Mouse (Mus musculus) heart, postnatal 0 days (tissue): ENCODE results near the gene Kpna7.

Experiments used
- CTCF ChIP-seq: IDR thresholded peaks from 2 replicates; pipeline ENCODE4 v1.5.1; 2016; ENCODE audit warnings: antibody characterized with exemption, control low read depth, low read depth
- EP300 ChIP-seq: IDR thresholded peaks from 2 replicates; pipeline ENCODE4 v1.6.1; 2016; ENCODE audit warnings: antibody characterized with exemption, low read depth

GRCm38 (mm10) chr5:145104328-145104727 is 20.5 kb upstream of the Kpna7 start:
- TF ChIP-seq CTCF (no peak), EP300 (no peak)
